Mouse (Mus musculus) liver (tissue): ENCODE data around the gene Dnah2.

ENCODE experiments used
- DNase-seq: peaks from one replicate; pipeline ENCODE4 v3.0.0-alpha.2; 2020; ENCODE audit warnings: mixed read lengths

The Dnah2 gene

GRCm38 (mm10) chr11:69549060-69549656, at the start of gene Dnah2:
Dnah2 (minus strand) TSS chr11:69549110.
- DNase-seq: no peak

- no peak for DNase-seq
Observed at GRCm38 (mm10) chr11:69594853-69595252, 45.9 kb upstream of the Dnah2 start.

- no peak for DNase-seq
Observed at GRCm38 (mm10) chr11:69592799-69593198, 43.9 kb upstream of the Dnah2 start.

- no peak for DNase-seq
Observed at GRCm38 (mm10) chr11:69591899-69592637, 43.2 kb upstream of the Dnah2 start.

GRCm38 (mm10) chr11:69591424-69591823, 42.5 kb upstream of the Dnah2 start:
- no peak for DNase-seq

- DNase-seq: peak; percentile 67
Observed at GRCm38 (mm10) chr11:69590622-69591021, 41.7 kb upstream of the Dnah2 start.

GRCm38 (mm10) chr11:69589207-69589834, 40.4 kb upstream of the Dnah2 start:
- DNase-seq: peak; percentile 64

GRCm38 (mm10) chr11:69585718-69586325, 36.9 kb upstream of the Dnah2 start:
- DNase-seq: peak; percentile 84

GRCm38 (mm10) chr11:69584937-69585336, 36.0 kb upstream of the Dnah2 start:
- DNase-seq: peak; percentile 77

- DNase-seq: no peak
Observed at GRCm38 (mm10) chr11:69584008-69584407, 35.1 kb upstream of the Dnah2 start.

GRCm38 (mm10) chr11:69582230-69582805, 33.4 kb upstream of the Dnah2 start:
- no peak for DNase-seq

GRCm38 (mm10) chr11:69581814-69582213, 32.9 kb upstream of the Dnah2 start:
- DNase-seq: peak; percentile 40

GRCm38 (mm10) chr11:69581147-69581688, 32.3 kb upstream of the Dnah2 start:
- peak; percentile 95 for DNase-seq

GRCm38 (mm10) chr11:69580572-69581146, 31.7 kb upstream of the Dnah2 start:
- DNase-seq: no peak

GRCm38 (mm10) chr11:69580091-69580514, 31.2 kb upstream of the Dnah2 start, which contains the start of the genes Wrap53 and Trp53:
Wrap53 (minus strand) TSS chr11:69580255.
Trp53 (plus strand) TSS chr11:69580359.
- peak; percentile 92 for DNase-seq

- DNase-seq: peak; percentile 95
Observed at GRCm38 (mm10) chr11:69579128-69580017, 30.5 kb upstream of the Dnah2 start.

GRCm38 (mm10) chr11:69578301-69578700, 29.4 kb upstream of the Dnah2 start:
- DNase-seq: no peak

- DNase-seq: no peak
Observed at GRCm38 (mm10) chr11:69576307-69576706, 27.4 kb upstream of the Dnah2 start.

GRCm38 (mm10) chr11:69575220-69575619, 26.3 kb upstream of the Dnah2 start:
- DNase-seq: no peak

- no peak for DNase-seq
Observed at GRCm38 (mm10) chr11:69565131-69565530, 16.2 kb upstream of the Dnah2 start.

- no peak for DNase-seq
Observed at GRCm38 (mm10) chr11:69564391-69564790, 15.5 kb upstream of the Dnah2 start.
